Mouse (Mus musculus) olfactory bulb, adult 2 months (tissue): Measurements from ENCODE around the gene Nus1.

Experiments used
- CTCF ChIP-seq: fragments of 200-500 bp; IDR thresholded peaks from 2 replicates; pipeline ENCODE4 v1.5.1; 2012; ENCODE audit warnings: low read depth, mild to moderate bottlenecking, low read length, moderate library complexity; ENCODE audit not compliant: insufficient read depth
- POLR2A ChIP-seq: fragments of 200-500 bp; IDR thresholded peaks from 2 replicates; pipeline ENCODE4 v1.6.1; 2012; ENCODE audit warnings: mild to moderate bottlenecking, low read depth, low read length, moderate library complexity; ENCODE audit not compliant: insufficient read depth

DNA sequence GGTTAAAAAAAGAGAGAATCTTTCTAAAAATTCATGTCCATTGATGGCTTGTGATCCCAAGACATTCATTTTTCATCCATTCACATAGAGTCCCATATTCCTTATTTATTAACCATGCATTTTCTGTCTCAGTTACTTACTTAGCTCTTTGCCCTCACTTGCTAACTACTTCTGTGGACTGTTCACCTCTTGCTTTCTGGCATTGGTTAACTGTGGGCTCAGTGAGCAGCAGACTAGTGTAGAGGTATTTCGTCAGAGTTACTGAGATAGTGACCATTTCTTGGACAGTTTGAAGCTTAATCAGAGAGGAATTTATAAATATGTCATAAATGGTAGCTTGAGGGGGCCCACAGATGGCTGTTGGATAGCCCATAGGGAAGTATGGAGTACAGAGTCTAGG is 13.6 kb downstream of the Nus1 start:
- no peak for TF ChIP-seq POLR2A
- no peak for TF ChIP-seq CTCF
